Mouse (Mus musculus): Measurements from ENCODE around the gene Igf1r.

Gene Igf1r

DNA sequence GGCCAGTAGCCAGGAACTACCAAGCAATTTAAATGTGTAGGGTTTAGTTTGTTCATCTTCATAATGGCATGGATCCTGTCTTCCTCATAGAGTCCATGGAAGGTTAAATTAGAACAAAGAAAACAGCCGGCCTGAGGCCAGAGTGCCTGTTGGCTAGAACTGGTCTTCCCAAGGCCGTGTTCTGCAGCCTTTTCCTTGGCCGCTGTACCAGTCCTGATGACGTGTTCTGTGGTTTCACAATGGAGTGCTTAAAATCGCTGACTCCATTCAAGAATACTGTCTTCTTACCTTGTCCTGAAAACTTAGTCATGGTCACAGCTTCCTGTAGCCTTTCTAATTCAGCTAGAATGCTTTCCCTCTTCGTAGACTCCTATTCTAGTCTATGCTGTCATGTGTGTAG lies 53.9 kb downstream of the Igf1r start:
- DNase-seq (ENCODE audit: low spot score in 2 of 2), result no peak

DNA sequence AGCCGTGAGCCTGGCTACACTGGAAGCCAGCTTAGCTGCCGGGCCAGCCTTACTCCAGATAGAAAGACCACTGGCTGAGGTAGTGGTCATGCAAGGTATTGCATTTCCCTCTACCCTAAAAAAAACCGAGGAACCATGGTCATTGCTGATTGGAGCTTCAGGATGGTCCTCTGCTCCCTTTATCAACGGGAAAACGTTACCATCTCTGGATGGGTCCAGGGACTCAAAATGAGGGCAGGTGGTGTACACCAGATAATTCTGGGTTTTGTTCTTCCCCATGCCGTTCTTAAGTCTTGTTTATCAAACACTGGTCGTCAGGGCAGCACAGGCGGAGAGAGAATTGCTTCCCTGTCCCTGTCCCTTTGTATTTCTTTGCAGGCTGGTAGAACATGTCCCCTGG lies 57.0 kb downstream of the Igf1r start:
- no peak for DNase-seq (ENCODE audit: low spot score in 2 of 2)

DNA sequence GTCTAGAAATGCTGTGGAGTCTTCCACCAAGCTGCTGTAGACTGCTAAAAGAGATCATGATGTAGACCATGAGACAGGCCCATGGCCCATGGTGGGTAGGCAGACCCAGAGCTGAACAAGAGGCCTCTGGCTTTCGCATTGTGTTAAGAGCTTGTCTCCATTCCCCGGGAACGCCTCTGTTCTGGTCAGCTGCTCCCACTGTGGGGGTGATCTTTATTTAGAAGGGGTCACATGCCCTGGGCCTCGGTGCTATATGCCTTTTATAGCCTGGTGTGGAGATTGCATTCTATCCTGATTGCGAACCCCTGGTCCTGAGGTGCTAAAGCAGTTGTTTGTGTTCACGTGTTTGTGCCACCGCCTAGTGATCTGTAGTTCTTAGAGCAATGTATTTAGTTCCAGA lies 57.5 kb downstream of the Igf1r start:
- DNase-seq (ENCODE audit: low spot score in 2 of 2), result no peak

DNA sequence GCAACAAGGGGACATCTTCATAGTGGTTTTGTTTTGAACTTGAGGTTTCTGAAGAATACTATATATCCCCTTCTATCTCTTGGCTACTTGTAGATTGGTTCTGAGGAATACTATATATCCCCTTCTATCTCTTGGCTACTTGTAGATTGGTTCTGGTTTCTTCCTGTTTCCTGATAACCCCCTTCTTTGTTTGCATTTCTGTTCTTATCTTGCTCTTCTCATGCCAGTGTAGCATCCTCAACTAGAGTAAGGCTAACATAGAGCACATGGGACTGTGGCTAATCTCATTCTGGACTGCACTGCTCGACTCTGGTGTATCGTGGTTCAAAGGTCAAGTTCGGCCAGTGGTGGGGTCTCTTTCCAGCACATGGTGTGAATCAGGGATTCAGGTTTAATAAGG lies 58.2 kb downstream of the Igf1r start:
- DNase-seq (ENCODE audit: low spot score in 2 of 2), result no peak

DNA sequence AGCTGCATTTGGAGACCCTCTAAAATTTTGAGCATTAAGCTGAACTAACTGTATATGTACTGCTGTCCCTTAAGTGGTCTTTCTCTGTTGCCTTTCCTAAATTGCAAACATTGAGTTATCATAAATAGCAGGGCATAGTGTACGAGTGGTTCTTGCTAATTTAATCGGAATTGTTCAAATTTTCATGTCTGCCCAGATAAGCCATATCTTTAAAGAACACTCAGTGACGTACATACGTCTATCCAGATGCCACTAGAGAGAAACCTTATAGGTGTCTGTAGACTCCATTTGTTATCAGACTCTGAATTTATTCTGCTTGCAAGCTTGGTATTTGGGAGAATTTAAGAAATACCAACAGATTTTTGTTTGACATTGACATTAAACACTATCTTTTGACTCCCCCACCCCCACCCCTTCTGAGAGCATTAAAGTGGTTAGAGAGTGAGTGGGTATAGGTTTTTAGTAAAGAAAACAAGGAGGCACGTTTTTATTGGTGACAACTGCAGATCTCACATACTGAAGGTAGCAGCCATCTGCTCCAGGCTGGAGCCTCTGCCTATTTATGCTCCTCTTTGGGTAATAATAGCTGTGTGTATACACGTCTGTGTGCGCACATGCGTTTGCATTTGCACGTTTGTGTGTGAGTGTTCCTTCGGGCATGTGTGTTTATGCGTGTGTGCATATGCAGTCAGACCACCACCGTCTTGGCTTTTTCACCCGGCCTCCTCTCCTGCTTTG lies 58.9 kb downstream of the Igf1r start:
- no peak for DNase-seq (ENCODE audit: low spot score in 2 of 2)

DNA sequence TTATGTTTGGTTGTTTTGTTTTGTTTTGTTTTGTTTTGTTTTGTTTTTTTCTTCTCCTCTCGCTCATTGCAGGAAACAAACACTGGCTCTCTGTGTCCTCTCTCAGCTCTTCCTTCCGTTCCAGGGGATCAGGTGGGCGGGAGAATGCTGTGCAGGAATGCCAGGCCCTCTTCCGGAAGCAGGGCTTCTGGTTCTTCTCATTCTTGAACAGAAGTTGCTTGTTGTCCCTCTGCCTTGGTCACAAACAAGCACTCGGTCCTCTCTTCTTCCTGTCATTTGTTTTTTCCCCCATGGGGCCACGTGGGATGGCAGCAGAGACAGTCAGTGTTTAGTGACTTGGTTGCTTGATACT lies 59.5 kb downstream of the Igf1r start:
- DNase-seq (ENCODE audit: low spot score in 2 of 2), result peak in 1 of 2 experiments; percentile 35

DNA sequence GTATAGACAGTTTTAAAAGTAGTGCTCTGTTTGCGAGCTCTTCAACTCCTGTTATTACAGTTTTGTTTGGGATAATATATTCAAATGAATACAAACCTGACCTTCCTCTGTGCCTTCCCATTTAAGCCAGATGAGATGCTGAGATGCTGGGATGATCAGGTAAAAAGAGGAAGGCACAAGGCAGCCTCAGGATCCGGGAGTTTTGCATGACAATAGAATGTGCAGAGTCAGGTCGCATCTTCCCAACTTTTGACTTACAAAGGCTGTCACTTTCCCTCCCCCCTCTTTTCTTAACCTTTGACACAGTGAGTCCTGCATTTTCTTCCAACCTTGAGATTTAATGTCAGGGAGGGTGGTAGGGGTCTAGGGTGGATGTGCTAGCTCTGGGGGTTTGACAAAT lies 61.9 kb downstream of the Igf1r start:
- no peak for DNase-seq (ENCODE audit: low spot score in 2 of 2)

DNA sequence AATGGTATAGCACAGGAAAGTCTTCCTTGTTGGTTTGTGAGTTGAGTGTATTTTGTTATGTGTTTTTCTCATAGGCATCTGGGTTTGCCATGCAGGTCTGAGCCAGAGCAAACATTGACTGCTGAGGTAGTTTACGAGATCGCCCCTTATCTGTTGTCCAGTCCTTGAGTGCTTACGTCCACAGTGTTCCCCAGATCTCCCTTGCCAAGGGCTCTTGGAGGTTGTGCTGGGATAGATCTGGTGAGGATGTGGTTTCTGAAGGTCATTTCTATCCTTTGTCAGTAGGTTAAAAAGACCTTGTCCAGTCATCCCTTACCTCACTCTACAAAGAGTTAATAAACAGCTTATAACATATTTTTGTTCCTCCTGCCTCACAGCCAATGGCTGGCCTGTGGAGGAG lies 62.8 kb downstream of the Igf1r start:
- DNase-seq (ENCODE audit: low spot score in 2 of 2), result no peak

DNA sequence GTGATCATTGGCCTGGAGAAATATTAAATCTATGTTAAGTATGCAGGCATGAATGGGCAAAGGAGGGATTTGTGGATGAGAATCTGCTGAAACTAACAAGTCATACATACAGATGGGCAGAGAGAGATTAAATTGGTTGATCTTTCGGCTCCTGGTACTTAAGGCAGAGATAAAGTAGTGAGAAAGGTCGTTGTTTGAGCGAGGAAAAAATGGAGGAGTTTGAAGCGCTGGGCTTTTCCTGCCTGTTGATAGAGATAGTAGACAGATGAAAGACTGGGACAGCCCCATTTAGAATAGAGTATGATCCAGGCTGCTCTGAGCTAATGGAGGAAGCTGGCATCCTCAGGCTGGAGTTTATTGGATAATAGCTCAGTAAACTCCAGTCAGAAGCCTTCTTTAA lies 65.4 kb downstream of the Igf1r start:
- DNase-seq (ENCODE audit: low spot score in 2 of 2), result no peak

DNA sequence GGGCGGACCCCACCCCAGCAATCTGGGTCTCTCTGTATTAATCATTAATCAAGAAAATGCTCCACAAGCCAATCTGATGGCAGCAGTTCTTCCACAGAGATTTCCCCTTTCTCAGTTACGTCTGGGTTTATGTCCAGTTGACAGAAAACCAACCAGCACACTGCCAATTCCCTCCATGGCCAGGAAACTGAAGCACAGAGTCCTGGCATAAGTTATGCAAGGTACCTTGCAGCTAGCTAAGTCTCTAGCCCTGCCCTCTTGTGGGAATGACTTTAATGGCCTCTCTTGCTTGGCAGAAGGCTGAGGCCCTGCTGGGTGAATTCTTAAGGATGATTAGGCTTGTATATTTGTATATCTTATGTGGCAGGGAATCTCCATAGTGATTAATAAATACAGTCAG lies 67.9 kb downstream of the Igf1r start:
- no peak for DNase-seq (ENCODE audit: low spot score in 2 of 2)

DNA sequence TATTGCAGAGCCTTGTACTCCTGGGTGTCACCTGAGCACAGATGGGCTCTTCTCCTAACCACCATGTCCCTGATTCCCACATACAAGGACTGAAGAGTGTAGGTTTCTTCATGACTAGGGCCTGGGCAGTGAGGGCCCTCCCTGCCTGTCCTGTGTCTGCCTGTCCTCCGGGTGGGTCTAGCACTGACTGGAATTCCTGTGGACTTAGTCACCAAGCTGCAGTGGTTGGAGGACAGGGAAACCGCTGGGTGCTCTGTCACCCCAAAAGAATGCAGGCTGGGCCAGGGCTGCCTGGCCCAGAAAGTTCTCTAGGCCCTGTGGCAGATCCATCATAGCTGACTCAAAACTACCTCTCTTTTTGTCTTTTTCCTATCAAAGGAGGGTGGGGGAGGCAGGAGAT lies 69.1 kb downstream of the Igf1r start:
- DNase-seq (ENCODE audit: low spot score in 2 of 2), result no peak

DNA sequence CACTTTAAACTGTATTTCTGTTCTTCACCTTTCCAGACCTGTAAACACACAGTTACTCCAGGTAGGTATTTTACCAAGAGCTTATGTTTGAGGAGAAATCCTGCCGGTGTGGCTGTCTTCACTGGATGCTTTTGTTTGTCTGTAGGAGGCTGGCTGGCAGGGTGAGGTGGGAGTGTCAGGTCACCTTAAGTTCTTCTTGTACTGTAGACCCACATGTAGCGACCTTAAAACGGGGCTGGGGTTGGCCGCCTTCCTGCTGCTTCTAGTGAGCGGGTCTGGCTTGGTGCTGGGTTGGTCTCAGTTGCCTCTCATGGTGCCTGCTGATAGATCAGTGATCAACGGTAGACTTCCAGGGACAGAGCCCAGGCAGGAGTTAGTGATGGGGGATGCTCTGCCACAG lies 69.6 kb downstream of the Igf1r start:
- DNase-seq (ENCODE audit: low spot score in 2 of 2), result no peak

DNA sequence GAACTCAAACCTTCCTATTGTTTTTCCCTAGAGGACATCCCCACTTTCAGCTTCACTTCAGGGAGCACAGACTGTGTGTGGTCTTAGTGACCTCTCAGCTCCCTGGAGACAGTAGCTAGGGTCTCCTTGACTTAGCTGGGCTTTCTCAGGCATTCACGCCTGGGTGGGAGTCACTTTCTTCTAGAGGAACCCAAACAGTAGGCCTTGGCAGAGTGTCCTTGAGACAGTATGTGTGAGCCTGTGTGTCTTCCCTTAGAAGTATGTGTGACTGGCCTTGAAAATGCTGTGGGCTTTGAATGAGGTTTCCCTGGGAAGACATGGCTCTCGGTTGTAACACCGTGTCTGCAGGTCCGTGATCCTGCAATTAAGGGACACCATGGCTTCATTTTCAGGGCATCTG lies 71.3 kb downstream of the Igf1r start:
- no peak for DNase-seq (ENCODE audit: low spot score in 2 of 2)

DNA sequence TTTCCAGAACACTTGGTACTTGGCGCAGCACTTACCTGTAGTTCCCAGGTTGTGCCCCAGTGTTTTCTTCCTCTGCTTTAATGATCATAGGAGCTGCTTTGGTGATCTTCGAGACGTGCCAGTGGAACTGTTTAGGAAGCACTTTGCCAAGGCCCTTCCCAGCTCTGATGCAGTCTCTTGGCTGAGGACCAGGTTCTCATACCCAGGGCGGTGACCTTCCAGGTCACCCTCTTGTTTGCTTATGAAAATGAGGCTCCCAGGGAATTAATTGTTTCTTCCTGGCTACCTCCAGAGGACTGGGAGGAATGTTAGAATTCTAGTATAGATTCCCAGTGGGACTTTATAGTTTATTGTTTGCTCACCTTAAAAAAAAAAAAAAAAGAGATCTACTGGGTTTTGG lies 72.0 kb downstream of the Igf1r start:
- DNase-seq (ENCODE audit: low spot score in 2 of 2), result no peak

DNA sequence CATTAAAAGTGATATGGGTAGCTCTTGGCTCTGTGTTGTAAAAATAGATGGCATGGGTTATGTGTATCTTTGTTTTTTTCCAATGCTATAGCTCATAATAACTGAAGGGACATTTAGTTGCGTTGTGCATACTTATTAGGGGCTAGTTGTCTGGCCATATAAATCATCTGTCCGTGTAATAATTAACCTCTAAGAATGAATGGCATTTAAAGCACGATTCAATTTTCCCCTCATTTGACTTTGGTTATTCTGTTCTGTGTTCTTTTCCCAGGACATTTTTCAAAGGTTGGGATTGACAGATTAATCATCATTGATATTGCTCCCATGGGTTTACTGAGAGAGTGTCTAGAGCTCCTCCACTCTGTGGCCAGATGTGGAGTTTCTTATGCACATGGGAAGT lies 72.8 kb downstream of the Igf1r start:
- DNase-seq (ENCODE audit: low spot score in 2 of 2), result no peak

DNA sequence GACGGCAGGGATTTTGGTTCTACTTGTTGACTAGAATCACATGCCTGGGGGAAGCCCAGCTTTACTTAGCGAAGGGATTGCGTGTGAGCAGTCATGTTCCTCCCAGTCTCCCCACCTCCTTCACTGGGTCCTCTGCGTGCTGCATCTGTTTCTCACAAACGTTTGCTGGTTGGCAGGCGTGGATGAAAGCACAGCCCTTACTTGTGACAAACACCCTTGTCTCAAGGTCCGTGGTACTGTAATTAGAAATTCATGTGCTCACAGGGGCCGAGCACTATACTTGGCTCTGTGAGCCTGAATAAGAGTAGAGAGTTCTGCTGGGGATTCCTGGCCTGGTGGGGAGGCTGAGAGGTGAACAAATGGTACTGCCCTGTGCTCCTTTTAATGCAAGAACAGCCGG lies 73.4 kb downstream of the Igf1r start:
- no peak for DNase-seq (ENCODE audit: low spot score in 2 of 2)

DNA sequence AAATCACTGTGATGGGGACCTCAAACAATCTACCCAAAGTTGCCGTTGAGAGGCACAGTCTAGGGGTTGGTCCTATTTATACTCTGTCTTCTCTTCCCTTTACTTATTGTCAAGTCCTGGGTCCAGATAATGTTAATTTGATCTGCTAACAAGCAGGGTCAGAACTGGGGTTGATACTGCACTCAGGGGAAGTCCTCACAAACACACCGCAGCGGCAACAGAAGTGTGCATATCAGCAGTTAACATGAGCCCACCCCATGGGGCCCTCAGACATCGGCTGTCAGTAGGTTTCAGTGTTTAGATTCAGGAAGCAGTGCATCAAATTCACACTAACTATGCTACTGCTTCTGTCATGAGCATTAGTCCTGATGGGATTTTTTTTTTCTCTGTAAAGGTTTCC lies 75.5 kb downstream of the Igf1r start:
- DNase-seq (ENCODE audit: low spot score in 2 of 2), result no peak

DNA sequence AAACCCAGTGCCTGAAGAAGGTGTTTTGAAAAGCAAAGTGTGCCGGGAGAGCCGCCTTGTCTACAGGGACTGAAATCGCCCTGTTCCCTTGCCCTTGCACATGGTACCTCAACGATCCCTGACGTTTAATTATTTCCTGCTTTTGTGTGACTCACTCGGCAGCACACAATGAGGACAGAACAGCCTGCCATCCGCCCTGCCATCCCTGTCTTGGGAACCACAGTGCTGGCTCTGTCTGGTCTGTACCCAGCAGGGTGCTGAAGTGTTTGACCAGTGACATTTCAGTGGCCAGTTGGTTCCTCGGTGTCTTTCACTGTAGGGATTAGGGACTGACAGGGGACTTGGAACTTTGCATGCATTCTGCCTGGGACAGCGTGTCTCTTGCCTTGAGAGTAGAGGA lies 78.2 kb downstream of the Igf1r start:
- DNase-seq (ENCODE audit: low spot score in 2 of 2), result no peak

DNA sequence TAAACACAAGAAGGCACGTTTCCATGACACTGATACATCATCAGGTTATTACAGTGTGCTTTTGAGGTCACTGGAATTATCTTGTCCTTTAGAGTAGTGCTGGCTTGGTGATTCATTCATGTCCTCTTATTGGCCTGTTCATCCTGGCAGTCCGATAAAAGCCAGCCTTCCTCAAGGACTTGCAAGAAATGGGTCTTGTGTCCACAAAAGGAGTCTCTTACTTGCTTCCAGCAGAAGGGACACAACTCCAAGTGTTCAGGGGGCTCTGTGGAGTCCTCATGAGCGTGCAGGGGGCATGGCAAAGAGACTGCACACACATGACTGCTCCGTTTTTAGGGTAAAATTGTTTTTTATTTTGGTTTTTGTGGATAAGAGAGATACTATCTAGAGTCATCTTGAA lies 83.9 kb downstream of the Igf1r start:
- DNase-seq (ENCODE audit: low spot score in 2 of 2), result no peak

DNA sequence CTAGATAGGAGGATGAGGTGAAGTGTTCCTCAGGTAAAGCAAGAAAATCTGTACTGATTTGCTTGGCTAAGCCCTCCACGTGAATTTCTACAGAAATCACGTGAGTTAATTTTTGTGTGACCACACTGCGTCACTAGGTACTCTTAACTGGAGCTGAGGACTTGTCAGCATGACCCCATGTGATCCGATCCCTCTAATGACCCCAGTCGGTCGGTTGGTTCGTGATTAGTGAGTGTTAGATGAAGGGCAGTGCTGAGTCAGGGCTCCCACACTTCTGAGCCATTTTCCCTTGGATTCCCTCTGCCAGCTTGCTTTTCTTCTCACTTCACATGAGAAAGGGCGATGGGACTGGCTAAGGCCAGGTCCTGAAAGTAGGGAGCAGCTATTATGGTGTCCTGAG lies 86.2 kb downstream of the Igf1r start:
- no peak for DNase-seq (ENCODE audit: low spot score in 2 of 2)

DNA sequence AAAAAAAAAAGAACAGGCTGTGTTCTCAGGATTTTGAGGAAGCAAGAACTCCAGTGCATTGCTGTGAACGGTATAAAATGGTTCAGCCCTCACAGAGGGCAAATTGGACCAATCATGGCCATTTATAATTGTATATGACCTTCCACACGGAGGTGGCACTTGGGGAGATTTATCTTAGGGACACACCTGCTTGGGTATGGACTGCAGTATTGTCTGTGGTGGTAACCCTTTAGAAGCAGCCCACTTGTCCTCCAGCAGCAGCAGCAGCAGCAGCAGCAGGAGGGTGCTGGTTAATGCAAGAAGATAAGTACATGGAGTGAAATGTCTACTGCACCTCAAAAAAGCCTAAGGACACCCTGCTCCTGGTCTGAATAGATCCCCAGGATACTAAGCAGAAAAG lies 86.9 kb downstream of the Igf1r start:
- DNase-seq (ENCODE audit: low spot score in 2 of 2), result no peak

DNA sequence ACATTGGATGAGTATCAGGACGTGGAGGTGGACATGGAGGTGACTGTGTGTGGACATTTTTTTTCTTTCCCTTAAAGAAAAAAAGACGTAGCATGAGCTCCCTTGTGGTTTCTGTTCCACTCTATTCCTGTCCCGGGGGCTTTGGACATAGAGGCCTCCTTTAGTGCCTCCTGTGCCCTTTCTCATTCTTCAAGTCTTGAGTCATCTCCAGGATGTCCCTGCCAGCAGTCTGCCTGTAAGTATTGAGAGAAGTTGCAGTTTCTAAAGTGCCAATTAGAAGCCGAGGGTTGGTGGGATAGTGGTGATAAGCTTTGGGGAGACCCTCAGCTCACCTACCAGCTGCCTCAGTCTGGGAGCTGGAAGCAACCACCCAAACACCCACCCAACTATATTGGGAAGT lies 92.0 kb downstream of the Igf1r start:
- DNase-seq (ENCODE audit: low spot score in 2 of 2), result no peak

DNA sequence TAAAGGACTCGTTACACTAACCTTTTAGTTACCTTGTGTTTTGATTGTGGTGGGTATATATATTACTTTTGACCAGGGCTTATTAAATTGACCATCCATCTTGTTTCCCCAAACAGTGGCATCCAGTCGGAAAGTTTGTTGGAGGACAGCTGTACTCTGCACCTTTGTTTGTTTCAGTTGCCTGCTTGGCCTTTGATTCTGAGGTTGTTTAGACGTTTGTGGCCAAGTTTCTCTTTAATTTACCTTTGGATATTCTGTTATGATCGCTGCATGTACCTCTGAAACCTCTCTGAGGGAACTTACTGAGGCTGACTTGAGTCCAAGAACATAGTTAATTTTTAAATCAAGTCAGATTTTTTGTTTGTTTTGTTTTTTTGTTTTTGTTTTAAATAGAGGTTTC lies 94.5 kb downstream of the Igf1r start:
- DNase-seq (ENCODE audit: low spot score in 2 of 2), result no peak

DNA sequence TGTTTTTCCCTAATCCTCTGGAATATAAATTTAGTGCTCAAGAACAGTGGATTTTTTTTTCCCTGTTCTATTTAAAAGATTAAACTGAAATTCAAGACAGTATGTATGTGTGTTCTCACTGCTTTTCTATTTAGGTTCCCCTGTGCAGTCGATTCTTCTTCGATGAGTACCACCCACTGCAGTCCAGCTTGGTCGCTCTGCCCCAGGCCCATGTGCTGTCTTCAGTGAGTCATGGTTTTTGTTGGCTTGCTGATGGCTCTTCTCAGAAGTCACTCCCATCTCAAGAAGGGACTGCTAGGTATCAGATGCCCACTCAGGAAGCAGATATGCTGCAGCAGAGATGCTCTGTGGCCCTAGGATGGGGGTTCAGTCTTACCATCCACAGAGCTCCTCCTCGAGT lies 95.9 kb downstream of the Igf1r start:
- DNase-seq (ENCODE audit: low spot score in 2 of 2), result peak in 1 of 2 experiments; percentile 45

DNA sequence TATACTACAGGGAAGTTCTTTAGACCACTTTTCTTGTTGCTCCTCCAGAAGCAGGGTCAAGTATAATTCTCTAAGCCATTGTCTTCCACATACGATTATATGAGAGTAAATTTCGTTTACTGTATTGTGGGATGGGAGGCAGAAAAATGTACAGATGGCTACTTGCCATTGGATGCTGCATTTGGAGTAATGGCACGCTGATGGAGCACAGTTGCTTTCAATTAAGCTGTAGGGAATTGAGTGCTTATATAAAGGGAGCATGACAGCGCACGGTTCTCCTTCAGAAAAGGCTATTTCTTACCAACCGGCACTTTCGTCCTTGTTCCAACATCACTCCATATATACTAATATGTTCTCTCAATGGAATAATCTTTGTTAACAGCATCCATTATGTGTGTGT lies 96.4 kb downstream of the Igf1r start:
- DNase-seq (ENCODE audit: low spot score in 2 of 2), result no peak
